Mouse (Mus musculus): Measurements from ENCODE around the gene Maged1.
"Not testable (repeated sequence)": the region's sequence is repeated elsewhere in the genome, so short reads cannot be mapped to it uniquely, and the experiment has no call there.

The Maged1 gene

DNA sequence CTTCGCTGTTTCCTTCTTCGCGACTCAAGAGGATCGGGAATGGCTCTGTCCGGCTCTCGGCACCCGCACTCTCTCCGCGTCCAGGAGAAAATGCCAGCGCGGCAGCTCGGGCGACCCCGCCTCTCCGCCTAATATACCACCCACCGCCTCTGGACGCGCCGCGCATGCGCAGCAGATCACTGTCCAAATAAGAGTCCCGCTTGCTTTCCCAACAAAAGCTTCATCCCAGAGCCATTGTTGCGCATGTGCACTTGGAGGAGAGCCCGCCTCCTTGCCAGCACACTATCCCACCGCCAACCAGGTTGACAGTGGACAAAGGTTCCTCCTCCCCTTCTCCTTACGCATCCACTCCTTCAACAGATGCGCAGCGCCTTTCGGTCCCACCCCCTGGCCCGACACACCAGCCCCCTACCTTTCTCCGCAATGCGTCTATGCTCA, at the start of gene Maged1:
Maged1 (minus strand) TSS at position 226 of the 438 bp plus-strand sequence.
- in situ Hi-C loops (cut with MseI, MboI), result loop anchor here in 1 of 2 experiments (10.0 kb wide), 1 partner anchor 107 kb away; no protein-coding TSS in a partner anchor

DNA sequence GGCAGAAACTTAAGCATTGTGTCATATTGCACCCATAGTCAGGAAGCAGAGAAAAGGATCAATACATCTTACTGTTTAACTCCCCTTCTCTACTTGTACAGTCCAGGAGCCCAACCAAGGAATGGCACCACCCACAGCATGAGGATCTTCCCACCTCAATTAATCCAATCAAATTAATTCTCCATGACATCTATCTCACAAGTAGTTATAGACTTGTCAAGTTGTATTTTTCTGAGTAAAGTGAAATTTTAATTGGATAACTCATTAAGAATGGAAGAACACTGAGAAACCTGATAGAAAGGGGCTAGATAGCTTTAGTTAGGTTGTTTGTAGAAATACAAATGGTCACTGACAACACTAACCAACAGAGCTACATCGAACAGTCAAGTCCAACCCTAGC, 38.3 kb upstream of the Maged1 start:
- in situ Hi-C loops (cut with MseI, MboI), result no loop called here

DNA sequence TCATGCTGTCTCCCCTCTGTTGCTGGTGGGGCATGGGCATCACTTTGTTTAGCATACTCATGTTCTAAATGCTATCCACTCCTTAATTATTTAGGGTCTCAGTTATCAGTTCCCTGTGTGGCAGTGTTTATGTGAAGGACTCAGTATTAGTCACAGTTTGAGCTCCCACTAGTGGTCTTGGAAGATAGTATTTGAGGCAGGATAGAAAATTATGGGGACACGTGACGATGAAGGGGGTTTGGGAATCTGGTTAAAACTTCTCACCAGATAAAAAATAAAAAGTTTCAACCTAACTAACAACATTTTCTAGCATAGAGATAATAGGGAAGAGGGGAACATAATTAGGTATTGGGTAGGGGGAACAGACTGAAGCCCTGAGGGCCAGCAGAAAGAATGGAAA, 22.8 kb upstream of the Maged1 start:
- in situ Hi-C loops (cut with MseI, MboI), result no loop called here

DNA sequence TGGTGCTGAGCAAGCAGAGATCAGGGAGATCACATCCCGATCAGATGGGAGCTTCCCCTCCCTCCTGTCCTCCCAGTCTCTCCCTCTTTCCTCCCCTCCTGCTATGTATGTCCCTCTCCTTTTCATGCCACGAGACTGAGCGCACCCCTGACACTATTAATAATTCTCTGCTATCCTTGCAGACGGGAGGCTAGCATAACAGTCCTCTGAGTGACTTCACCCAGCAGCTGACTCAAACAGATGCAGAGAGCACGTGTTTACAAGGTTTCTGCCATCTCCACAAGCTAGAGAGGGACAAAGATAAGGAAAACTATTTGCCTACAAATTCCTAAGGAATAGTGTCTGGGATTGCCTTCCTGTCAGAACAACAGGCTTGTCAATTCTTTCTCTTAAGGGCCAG, 20.4 kb upstream of the Maged1 start:
- in situ Hi-C loops (cut with MseI, MboI), result no loop called here

DNA sequence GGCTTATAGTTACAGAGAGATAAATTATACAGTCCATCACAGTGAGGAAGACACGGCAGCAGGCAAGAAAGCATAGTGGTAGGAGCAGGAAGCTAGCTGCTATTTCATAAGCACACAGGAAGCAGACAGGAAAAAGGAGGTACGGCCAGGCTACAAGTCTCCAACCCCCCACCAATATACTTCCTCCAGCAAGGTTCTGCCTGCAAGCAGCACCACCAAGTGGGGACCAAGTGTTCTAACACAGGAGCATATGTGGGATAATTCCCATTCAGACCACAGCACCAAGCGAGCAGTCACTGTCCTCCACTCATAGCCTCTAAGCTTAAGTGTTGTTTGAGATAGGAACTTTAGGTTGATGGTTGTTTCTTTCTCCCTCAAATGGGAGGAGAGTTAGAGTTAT, 6.3 kb upstream of the Maged1 start:
- in situ Hi-C loops (cut with MseI, MboI), result loop anchor here in 1 of 2 experiments (10.0 kb wide), 1 partner anchor 113 kb away; no protein-coding TSS in a partner anchor

DNA sequence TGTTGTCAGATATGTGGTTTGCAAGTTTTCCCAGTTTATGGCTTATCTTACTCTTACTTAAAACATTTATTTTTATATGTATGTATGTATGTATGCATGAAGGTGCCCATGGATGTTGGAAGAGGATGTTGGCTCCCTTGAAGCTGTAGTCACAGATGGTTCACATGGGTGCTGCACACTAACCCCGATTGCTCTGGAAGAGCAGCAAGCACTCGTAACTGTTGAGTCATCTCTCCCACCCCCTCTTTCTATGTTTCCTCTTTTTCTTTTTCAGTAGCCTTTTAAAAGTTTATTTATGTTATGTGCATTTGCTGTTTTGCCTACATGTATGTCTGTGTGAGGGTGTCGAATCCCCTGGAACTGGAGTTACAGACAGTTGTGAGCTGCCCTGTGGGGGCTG, 4.0 kb upstream of the Maged1 start:
- in situ Hi-C loops (cut with MseI, MboI), result loop anchor here in 1 of 2 experiments (10.0 kb wide), 1 partner anchor 111 kb away; no protein-coding TSS in a partner anchor

DNA sequence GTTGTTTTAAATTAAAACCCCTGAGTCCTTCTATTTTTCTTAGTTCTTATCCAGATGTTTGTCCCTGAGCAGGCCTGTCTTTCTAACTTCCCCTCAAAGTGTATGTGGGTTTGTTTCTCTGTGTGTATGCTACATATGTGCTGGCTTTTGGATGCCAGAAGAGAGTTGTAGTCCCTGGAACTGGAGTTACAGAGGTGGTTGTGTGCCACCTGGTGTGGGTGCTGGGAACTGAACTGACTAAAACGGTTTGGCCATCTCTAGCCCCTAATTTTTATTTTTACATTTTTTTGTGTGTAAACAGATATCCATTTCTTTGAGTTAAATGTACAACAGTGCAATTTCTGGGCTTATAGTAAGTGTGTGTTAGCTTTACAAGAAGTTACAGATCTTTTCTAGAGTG, 3.0 kb upstream of the Maged1 start:
- in situ Hi-C loops (cut with MseI, MboI), result loop anchor here in 1 of 2 experiments (10.0 kb wide), 1 partner anchor 110 kb away; no protein-coding TSS in a partner anchor

DNA sequence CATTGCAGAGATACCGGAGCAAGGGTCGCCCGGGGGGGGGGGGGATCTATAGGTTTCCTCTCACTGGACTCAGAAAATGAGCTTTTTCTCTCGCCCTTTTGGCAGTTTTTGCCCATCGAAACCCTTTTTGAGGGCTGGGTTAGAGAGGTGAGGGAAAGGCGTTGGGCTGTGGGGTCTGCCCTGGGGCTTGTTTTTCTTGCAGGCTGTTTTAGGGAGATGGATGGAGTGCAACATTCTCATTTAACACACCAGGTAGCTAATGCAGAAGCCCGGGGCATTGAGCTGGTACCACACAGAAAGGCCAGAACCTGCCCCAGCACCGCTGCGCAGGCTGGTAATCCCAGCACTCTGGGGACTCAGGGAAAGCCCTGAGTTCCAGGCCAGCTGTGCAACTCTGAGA, 593 bp upstream of the Maged1 start:
- in situ Hi-C loops (cut with MseI, MboI), result loop anchor here in 1 of 2 experiments (10.0 kb wide), 1 partner anchor 108 kb away; no protein-coding TSS in a partner anchor

DNA sequence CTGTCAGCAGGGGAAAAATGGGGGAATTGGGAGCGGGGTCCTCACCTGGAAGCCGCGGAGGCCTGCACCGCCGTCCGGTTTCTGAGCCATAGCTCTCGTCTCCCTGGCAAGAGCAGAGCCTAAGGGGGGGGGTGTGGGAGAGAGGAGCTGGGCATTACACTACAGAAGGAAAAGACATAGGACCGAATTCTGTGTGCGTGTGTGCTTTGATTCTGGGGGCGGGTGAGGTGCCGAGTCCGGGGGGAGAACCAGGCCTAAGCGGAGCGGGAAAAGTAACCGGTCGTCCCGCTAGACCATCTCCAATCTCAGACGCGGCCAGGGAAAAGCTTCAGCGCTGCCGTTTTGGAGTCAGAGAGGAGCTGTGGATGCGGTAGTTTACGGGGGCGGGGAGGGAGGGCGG, 737 bp downstream of the Maged1 start:
- in situ Hi-C loops (cut with MseI, MboI), result loop anchor here in 1 of 2 experiments (10.0 kb wide), 1 partner anchor 106 kb away; no protein-coding TSS in a partner anchor

DNA sequence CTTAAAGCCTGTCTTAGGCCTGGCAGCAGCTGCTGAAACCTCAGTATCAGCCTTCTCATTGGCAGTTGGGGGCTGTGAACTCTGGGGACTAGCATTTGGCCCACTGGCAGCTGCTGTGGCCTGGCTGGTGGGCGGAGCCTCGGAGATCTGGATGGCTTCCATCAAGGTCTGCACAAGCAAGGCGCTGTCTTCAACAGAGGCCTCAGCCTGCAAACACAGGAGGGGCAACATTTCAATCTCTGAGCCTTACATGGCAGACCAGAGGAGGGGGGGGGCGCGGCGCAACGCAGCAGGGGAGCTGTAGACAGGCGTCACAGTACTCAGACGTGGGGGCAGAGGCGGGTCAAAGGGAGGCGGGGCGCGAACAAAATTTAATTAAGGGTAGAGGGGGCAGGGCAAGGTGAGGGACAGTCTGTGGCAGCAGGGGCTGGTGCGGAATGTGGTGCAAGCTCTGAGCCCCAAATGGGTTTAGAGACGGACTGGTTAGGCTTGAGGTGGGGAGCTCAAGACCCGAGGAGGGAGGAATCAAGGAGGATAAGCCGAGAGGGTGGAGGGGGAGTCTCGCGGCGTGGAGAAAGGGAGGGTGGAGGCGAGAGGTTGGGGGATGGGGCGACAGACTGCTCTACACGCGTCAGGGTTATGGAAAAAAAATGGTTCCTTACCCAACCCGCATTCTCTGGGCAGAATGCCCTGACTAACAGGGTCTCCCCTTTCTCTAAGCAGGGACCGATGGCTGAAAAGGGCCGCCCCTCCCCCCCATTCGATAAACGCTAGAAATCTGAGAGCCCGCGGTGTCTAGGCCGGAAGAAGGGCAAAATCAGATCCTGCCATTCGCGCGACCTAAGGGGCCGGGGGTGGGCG, 1.4 kb downstream of the Maged1 start:
- in situ Hi-C loops (cut with MseI, MboI), result loop anchor here in 1 of 2 experiments (10.0 kb wide), 1 partner anchor 106 kb away; no protein-coding TSS in a partner anchor

DNA sequence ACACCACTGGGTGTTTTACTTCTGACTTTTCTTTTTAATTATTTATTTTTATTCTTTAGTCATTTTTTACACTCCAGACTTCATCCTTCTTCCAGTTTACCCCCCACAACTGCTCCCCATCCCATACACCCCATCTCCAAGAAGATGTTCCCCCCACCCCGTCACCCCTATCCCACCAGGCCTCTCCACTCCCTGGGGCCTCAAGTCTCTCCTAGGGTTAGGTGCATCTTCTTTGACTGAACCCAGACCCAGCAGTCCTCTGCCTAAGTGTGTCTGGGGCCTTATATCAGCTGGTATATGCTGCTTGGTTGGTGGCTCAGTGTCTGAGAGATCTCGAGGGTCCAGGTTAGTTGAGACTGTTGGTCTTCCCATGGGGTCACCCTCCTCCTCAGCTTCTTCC, 7.6 kb downstream of the Maged1 start:
- in situ Hi-C loops (cut with MseI, MboI), result no loop called here

DNA sequence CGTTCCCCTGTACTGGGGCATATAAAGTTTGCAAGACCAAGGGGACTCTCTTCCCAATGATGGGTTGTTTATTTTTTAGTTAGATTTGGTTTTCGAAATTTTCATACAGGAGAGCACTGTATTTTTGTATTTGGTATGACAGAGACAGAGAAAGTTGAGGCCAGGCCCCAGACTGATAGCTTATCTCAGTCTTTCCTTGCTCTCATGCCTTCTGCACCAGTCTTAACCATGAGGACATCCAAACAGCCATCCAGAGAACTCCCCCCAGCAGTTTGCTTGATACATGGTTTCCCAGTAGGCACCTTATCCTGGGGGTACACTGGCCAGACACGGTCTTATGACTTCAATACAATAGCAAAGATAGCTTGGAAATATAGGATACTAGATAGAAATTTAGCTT, 11.6 kb downstream of the Maged1 start:
- in situ Hi-C loops (cut with MseI, MboI), result no loop called here

DNA sequence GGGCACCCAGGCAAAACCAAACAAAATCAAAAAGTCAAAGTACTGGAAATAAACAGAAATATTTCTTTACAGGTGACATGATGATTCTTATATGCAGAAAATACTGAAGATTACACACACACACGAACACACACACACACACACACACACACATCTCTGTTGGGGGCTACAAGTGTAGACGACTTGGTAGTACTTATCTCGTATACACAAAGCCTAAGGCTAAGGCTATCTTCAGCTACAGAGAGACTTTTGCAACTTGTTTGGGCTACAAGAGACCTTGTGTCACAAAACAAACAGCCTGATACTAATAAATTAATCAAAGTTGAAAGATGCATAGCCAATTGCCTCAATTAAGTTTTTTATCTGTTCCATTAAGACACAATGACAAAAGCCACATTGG, 19.8 kb downstream of the Maged1 start:
- in situ Hi-C loops (cut with MseI, MboI), result no loop called here

DNA sequence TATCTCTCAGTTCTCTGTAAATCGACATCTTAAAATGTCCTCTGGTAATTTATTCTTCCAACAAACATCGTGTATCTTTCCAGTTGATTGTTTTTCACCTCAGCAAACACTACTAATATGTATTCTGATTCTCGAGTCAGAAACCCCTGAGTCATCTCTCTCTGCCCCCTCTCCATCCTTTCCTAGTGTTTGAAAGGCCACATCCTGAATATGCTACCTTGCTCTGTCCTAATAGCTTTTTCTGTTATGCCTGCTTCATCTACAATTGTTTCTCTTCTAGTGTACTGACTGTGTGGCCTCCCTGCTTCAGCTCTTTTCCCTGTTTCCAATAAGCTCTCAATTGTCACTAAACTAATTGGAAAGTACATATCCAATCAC, 33.5 kb downstream of the Maged1 start:
- in situ Hi-C loops (cut with MseI, MboI), result no loop called here

DNA sequence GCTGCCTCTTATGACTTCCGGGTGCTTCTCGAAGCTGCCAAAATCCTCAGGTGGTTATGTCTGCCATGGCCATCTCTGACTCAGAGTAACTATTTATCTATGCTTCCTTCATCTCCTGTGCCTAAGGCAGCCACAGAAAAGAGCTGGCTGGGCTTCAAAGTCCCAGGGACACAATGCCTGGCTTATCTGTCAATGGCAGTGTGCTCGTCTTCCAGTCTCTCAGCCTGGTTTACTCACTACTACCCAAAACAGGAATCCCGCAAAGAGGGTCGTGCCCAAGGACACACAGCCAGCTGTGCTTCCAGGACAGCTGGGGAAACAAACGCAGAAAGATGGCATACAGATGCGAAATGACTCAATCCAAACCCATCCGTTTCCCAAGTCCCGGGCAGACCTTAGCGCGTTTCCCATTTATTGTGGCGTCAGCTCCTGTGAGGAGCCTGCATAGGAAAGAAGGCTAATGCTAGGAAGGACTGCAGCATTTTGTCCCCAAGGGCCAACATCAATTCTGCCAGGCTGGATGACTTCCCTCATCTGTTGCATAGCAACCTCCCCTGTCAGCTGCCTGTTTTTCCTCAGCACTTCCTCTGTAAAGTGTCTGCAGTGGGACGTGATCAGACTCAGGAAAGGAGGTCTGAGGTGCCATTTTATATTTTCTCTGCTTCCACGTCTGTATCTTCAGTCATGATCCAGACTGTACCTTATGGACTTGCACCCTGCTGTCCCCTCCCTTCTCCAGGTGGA, 34.1 kb downstream of the Maged1 start:
- in situ Hi-C loops (cut with MseI, MboI), result not testable (repeated sequence)

DNA sequence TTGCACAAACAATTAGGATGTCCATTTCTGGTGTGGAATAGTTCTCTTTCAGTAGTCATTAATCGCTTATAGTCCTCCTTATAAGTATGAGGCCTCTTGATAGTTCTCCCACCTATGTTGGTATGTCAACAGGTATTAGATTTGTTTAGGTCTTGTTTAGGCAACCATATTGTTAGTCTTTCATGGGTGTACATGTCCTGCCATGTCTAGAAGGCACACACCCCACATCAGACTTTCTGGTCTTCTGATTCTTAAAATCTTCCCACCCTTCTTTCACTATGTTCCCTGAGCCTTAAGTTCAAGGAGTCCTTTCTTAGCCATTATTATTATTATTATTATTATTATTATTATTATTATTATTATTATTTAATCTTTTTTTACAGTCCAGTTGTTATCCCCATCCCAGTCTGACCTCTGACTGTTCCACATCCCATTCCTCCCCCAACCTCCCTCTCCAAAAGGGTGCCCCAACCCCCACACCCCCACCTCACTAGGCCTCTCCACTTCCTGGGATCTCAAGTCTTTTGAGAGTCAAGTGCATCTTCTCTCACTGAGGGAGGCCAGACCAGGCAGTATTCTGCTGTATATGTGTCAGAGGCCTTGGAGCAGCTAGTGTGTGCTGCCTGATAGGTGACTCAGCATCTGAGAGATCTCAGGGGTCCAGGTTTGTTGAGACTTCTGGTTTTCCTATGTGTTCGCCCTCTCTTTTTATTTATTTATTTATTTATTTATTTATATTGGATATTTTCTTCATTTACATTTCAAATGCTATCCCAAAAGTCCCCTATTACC, 55.7 kb downstream of the Maged1 start:
- in situ Hi-C loops (cut with MseI, MboI), result no loop called here

Data from mouse trophoblast stem cell (cell line).